Mouse (Mus musculus) thymus, postnatal 36 days (tissue): ENCODE measurements at regions not wholly inside any gene's neighbourhood (a gene's known extent, or its start where the extent isn't known, plus 50 kb on each side); places are given as distances from the start of the nearest gene placed in this dataset.

ENCODE experiments used
- DNase-seq, 2 experiments: peaks; one replicate each; pipeline ENCODE4 v3.0.0; 2022; ENCODE audit warnings: mixed read lengths in 2 of 2

DNA sequence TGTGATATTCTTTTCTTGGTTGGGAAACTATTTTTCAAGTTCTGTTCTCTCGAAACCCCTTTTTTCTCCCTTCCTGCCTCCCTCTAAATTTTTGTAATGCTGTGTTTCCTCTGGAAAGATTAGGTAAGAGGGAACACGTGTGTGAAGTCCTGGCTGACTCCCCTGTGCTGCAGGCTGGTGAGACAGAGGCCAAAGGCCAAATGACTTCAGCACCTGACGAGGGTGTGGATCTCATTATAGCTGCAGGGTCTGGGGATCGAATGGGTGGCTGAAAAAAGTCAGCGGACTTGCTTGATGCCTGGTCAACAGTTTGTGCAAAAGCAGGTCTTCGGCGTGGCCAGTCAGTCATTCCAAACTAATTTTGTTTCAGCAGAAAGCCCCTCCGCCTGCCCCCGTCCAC is 159.1 kb downstream of the En1 start:
- no peak for DNase-seq

DNA sequence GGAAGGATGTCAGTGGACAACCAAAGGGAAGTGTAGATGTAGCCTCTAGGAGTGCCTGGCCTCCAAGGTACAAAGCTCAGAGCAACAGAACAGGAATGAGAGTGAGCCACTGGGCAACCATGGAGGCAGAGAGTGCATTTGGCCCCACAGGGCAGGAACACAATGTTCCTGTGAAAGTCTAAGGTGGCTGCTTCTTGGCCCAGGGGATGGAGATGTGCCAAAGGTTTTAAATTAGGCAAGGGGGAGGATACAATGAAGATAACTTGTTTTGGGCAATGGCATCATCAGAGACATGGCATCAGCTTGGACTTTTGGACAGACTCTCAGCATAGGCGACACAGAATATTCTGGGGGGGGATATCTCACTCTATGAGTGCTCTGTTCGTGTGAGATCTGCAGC is 160.3 kb downstream of the En1 start:
- no peak for DNase-seq

- no peak for DNase-seq
These were observed 160.8 kb downstream of the En1 start for GRCm38 (mm10) chr1:120762921-120763595.

GRCm38 (mm10) chr1:120767054-120767453 is 164.8 kb downstream of the En1 start:
- no peak for DNase-seq

- no peak for DNase-seq
These were observed 169.1 kb downstream of the En1 start for GRCm38 (mm10) chr1:120771269-120771668.

- DNase-seq = no peak
These were observed 174.7 kb downstream of the En1 start for GRCm38 (mm10) chr1:120776906-120777305.

DNA sequence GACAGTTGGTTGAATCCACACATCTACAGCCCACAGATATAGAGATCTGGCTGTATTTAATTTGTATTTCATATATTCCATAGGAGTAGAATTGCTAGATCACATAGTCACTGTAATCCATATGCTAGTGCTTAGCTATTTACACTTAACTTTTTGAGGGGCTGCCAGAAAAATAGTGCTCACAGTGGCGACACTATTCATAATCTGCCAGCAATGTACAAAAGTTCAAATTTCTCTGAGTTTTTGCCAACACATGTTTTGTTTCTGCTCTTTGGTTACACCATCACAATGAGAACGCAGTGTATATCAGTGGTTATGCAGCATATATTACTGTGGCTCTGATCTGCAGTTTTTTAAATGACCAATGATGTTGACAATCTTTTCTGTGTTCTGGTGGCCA is 175.2 kb downstream of the En1 start:
- DNase-seq = no peak

GRCm38 (mm10) chr1:120795245-120795644 is 193.0 kb downstream of the En1 start:
- DNase-seq = no peak

- no peak for DNase-seq
These were observed 199.2 kb downstream of the En1 start for GRCm38 (mm10) chr1:120801248-120801979.

GRCm38 (mm10) chr1:120801980-120802364 is 199.8 kb downstream of the En1 start:
- no peak for DNase-seq

GRCm38 (mm10) chr1:120814441-120814840 is 212.2 kb downstream of the En1 start:
- DNase-seq = no peak

DNA sequence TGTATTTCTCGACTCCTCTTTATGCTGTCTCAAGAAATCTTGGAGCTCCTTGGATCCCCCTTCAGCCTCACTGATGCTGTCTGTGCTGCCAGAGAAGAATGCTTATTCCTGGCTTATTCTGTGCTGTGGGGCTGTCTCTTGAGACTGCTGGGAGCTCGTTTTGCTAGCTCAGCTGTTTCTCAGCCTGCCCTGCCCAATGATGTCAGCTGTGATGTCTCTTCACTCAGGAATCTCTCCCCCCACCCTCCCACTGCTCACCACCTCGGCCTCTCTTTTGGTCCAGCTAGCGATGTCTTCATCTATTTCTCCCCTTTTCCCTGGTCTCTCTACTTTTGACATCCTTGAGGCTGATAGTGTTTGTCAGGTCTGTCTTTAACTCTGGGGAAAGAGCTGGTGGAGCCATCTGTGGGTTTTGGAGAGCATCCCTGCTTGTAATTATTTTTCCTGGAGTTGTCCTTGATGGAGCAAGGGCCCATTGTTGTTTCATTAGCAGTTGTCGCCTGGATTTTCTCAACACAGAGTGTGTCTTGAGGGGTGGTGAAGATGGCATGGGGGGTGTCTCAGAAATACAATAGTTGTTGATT is 214.1 kb downstream of the En1 start:
- no peak for DNase-seq

GRCm38 (mm10) chr1:120817563-120817962 is 215.3 kb downstream of the En1 start:
- DNase-seq = no peak

GRCm38 (mm10) chr1:120831975-120832374 is 229.8 kb downstream of the En1 start:
- DNase-seq = no peak

GRCm38 (mm10) chr1:120842596-120842995 is 240.4 kb downstream of the En1 start:
- no peak for DNase-seq

DNA sequence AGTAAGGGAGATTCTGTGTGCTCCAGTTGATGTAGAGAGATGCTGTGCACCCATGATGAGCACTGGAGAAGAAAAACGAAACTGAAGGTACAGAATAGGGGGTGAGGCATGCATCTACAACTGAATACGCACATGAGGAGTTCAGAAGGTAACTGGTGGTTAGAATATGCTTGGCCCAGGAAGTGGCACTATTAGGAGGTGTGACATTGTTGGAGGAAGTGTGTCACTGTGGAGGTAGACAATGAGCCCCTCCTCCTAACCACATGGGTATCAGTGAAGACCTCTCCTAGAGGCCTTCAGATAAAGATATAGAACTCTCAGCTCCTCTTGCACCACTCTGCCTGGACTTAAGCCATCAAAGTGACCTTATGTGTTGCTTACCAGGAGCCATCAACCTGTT is 243.9 kb downstream of the En1 start:
- DNase-seq = no peak

DNA sequence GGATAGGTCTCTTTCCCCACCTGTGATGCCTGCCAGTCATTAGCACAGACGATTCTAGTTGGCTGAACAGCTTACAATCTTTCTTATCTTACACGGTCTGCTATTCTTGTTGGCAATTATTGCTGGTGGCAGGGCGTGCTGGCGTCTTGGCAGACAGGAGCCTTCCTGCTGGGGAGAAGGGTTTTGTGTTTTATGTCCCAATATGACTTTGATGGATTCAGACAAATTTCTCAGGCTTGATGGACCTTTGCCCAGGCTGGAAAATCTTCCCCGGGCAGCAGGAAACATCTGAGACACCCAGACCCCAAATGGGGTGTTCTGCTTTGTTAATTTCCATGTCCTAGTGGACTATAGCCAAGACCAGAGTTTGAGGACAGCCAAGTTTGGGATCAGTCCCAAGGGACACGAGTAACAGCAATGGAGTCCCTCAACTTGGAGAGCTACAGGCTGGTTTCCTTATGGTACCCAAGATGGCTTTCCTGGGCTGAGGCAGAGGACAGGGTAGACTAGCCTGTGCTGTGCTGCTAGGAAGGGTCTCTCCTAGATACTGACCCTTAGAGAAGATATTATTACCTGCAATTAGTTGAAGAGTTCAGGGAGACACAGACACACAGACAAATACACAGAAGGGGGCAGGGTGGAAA is 249.8 kb downstream of the En1 start:
- no peak for DNase-seq

DNA sequence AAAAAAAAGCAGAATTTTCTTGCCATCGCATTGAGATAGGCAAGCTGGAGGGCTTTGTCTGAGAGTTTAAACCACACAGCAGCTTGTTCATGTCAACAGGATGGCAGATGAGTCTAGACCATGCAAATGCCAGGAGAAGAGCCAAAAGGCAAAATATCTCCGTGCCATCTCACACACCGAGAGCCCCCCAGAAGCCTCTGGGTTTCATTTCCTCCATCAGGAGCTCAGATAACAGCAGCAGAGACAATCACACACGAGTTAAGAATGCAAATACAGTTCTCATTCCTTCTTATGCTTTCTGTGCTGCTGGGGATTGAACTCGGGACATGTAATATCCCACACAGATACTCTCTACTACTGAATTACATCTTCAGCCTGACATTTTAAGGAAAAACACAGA is 255.3 kb downstream of the En1 start:
- no peak for DNase-seq

DNA sequence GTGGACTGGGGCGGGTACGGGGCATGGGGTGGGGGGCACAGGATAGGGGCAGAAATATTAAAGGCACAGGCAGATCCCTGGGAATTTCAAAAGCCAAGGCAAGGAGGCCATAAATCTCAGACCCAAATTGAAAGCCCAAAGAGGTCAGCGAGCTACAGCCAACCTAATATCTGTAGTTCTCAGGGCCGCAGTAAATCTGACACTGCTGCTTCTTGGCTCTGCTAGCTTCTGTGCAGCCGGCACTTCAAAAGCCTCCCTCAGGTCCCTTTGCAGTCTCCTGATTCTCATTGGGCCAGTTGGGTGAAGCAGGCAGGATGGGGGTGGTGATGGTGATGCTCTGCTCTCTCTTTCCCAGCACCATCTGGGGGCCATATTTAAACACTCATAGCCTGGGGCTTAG is 257.3 kb downstream of the En1 start:
- no peak for DNase-seq

DNA sequence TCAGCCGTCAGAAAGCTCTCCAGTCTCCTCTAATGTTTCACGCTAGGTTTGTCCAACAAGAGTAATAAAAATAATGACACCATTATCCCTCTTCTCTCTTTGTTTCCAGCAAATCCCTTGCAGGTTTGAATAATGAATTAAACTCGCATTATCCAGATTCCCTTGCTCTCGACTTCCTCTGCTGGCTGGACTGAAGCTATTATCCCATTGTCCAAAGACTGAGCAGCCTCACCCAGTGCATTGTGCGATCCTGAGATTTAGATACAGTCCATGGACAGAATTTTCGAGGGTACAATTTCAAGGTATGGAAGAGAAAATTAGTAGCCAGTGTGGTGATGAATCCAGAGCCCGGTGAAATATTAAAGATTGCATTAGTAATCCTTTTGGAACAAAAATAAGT is 270.3 kb downstream of the En1 start:
- no peak for DNase-seq

GRCm38 (mm10) chr1:120882959-120883549 is 280.8 kb downstream of the En1 start:
- no peak for DNase-seq

DNA sequence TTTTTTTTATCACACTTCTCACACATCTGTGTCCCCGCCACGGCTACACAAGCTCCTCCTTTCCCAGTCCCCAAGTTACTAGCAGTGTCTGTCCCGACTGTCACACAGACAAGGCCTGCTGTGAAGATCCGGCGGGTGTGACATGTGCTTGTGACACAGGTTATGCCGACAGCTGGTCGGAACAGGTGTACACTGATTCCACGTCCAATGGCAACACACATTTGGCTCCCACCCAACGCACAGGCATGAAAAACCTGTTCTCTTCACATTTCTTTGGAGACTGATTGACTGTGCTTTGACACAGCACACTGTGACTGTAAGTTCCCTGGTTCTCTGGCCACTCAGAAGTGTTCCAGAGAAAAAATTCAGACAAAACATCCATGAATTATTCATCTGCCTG is 281.4 kb downstream of the En1 start:
- no peak for DNase-seq

- no peak for DNase-seq
These were observed 308.6 kb downstream of the En1 start for GRCm38 (mm10) chr1:120910801-120911200.
